Mouse (Mus musculus) heart, embryonic 14.5 days (tissue): ENCODE results near the gene Cdh18. TPM values are rescaled to one million over a fixed set of nuclear protein-coding genes. Genes with fewer than 3 reads are reported as not detected.
A peak's percentile ranks its signal among the peaks of the same experiment; 100 is the strongest.
"Not testable (repeated sequence)": the region's sequence is repeated elsewhere in the genome, so short reads cannot be mapped to it uniquely, and the experiment has no call there.

Source experiments
- ATAC-seq: fragments of 200-750 bp; cut with Nextera tagmentation; 2 replicates; pipeline ENCODE4 v1.8.0; 2017; ENCODE audit warnings: low read depth, moderate TSS enrichment; ENCODE audit not compliant: insufficient number of reproducible peaks, insufficient read depth, low FRiP score
- H3K27ac ChIP-seq, 2 experiments: fragments of 200-500 bp in 1 of 2; fragments of 300-500 bp in 1 of 2; sonication (generic) in 1 of 2; replicated peaks in 1 of 2; 2 replicates each; pipeline ENCODE4 v1.5.1; 2012 to 2014; ENCODE audit warnings: low read depth in 2 of 2, low read length in 2 of 2, control low read depth in 1 of 2, mild to moderate bottlenecking in 1 of 2, mixed read lengths in 1 of 2; ENCODE audit not compliant: control insufficient read depth in 1 of 2, insufficient read depth in 1 of 2
- H3K27me3 ChIP-seq: fragments of 300-500 bp; sonication (generic); 2 replicates; pipeline ENCODE4 v1.6.1; 2014; ENCODE audit warnings: mild to moderate bottlenecking, low read length, control low read depth; ENCODE audit not compliant: control insufficient read depth, insufficient read depth
- H3K36me3 ChIP-seq: fragments of 300-500 bp; sonication (generic); 2 replicates; pipeline ENCODE4 v1.6.1; 2014; ENCODE audit warnings: mild to moderate bottlenecking, control low read depth, low read length, mixed read lengths; ENCODE audit not compliant: control insufficient read depth, insufficient read depth
- H3K4me1 ChIP-seq, 2 experiments: fragments of 200-500 bp in 1 of 2; fragments of 300-500 bp in 1 of 2; sonication (generic) in 1 of 2; 2 replicates each; pipeline ENCODE4 v1.6.1; 2012 to 2014; ENCODE audit warnings: low read length in 2 of 2, control low read depth in 1 of 2, mixed read lengths in 1 of 2; ENCODE audit not compliant: control insufficient read depth in 2 of 2, insufficient read depth in 2 of 2
- H3K4me2 ChIP-seq: fragments of 300-500 bp; sonication (generic); 2 replicates; pipeline ENCODE4 v1.6.1; 2014; ENCODE audit warnings: mild to moderate bottlenecking, low read length
- H3K4me3 ChIP-seq, 2 experiments: fragments of 200-500 bp in 1 of 2; fragments of 300-500 bp in 1 of 2; sonication (generic) in 1 of 2; 2 replicates each; pipeline ENCODE4 v1.5.1; 2012 to 2014; ENCODE audit warnings: low read length in 2 of 2, mild to moderate bottlenecking in 2 of 2, control low read depth in 1 of 2, low read depth in 1 of 2, moderate library complexity in 1 of 2; ENCODE audit not compliant: control insufficient read depth in 1 of 2, insufficient read depth in 1 of 2
- H3K9ac ChIP-seq: fragments of 300-500 bp; sonication (generic); 2 replicates; pipeline ENCODE4 v1.6.1; 2014; ENCODE audit warnings: mild to moderate bottlenecking, low read length
- H3K9me3 ChIP-seq: fragments of 300-500 bp; sonication (generic); 2 replicates; pipeline ENCODE4 v1.6.1; 2016; ENCODE audit warnings: low read length, control low read depth; ENCODE audit not compliant: control insufficient read depth
- WGBS: fragments of 180-500 bp; shearing (Covaris S2); extraction: QIAGEN DNeasy Blood & Tissue Kit; methylation state at CpG from one replicate; pipeline ENCODE4 v1.1.7; 2014; 5-methylcytosine and 5-hydroxymethylcytosine counted together
- polyA plus RNA-seq: library from polyadenylated mRNA; unstranded; fragments of >200 nt; fragmentation: Nextera tagmentation; extraction: Ambion mirVana; gene quantifications from 2 replicates; pipeline ENCODE4 v1.2.1, GENCODE M21; 2014

The Cdh18 gene
- polyA plus RNA-seq, 1 experiment from 2014 or later: 0.27 TPM

DNA sequence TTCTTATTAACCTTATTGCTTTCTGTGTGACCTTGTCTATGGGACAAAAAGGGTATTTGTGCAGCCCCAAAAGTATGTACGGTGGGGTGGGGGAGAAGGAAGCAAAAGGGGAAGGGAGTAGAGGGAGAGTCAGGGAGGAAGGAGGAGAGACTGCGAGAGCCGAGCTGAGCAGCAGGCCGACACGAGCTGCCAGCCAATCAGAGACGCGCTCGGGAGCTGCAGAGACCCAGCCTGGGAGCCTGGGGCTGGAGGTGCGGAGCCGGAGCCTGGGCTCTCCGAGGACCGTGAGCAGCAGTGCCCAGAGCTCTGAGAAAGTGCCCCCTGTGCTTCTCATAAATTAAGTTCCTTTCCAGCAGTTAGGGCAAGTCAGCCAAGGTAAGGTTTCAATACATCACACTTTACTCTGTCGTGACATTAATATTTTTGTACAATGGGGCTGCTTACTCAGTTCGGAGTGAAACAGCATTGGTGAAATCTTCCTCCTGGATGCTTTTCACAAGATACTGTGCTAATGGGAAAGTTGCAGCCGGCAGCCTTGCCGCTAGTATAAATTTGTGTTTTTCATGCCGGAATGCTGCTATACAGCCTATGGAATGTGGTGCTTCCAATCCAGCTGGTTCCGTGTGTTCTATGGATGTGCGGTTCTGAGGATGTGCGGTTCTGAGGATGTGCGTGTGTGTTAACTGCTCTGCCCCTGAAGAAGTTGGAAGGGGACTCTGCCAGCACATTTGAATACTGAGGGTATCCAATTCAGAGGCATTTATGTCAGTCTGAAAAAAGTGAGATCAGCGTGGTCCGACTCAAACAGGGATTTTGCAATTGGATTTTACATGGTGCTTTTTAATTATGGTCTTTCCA, 487.6 kb downstream of the Cdh18 start:
- H3K4me2 ChIP-seq: peak overlapping the region; percentile 79
- peak; percentile 88 for ATAC-seq
- no peaks in the 10 kb centered on the region for H3K36me3 ChIP-seq
- H3K9ac ChIP-seq: peak overlapping the region; percentile 40; the same call in 1 of the 2 replicates
- peaks cover 3 to 5% of the 10 kb centered on the region in 2 experiments; a peak in 1 of 4 replicates for H3K4me1 ChIP-seq
- peak overlapping the region; percentile 45 to 48 for H3K4me3 ChIP-seq
- 9% methylated on average over 23 of the region's 23 CpGs for WGBS
- no peaks in the 10 kb centered on the region for H3K9me3 ChIP-seq
- no peaks in the 10 kb centered on the region; the same call in 1 of the 2 replicates for H3K27me3 ChIP-seq
- H3K27ac ChIP-seq: no peak overlapping the region

DNA sequence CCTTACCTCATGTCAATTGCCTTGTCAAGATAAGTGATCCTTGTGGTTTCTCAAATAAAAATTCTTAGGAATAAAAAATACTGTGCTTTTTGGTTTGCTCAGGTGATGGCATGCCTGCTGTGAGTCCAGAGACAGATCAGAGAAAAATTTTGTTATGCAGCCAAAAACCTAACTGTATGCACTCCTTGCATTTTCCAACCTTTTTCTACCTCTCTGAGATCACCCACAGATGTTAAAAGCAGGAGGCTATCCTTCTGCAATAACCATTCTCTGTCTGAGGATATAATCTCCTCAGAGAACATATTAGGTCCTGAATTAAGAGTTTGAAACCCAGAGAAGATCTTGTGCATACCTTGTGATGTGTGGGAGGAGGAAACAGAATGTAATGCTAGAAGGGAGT, 488.7 kb downstream of the Cdh18 start:
- Histone ChIP-seq H3K4me1 (peaks cover 3 to 5% of the 10 kb centered on the region in 2 experiments; a peak in 1 of 4 replicates), H3K27ac (no peak overlapping the region), H3K27me3 (no peaks in the 10 kb centered on the region; the same call in 1 of the 2 replicates), H3K36me3 (no peaks in the 10 kb centered on the region), H3K9me3 (no peaks in the 10 kb centered on the region), H3K4me2 (no peak overlapping the region), H3K4me3 (no peak overlapping the region), H3K9ac (no peak overlapping the region)
- ATAC-seq: no peak

DNA sequence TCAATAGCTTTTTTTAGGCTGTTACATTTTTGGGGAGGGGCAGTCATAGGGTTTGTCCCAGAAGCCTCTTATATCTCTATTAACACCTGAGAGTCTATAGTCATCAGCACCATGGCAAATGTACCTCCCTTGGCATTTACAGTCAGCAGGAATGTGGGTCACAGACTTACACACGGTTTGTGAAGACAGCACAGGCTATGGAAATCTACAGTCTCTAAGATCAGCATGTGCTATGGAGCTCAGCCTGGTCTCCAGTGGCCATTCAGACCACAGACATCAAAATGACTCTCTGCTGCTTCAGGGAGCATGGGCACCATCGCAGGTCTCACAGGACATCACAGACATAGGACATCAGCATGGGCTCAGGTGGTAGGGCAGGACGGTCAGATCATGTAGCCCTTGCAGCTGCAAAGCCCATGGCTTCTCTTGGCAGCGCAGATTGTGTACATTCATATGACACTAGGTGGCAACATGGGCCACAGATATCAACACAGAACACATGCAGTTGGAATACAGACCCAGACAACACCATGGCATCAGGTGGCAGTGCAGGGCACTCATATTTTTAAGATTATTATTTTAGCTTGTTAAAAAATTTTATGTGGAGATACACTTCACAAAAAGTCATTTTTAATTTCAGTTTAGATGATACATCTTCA, 497.4 kb downstream of the Cdh18 start:
- H3K9me3 ChIP-seq: no peaks in the 10 kb centered on the region

DNA sequence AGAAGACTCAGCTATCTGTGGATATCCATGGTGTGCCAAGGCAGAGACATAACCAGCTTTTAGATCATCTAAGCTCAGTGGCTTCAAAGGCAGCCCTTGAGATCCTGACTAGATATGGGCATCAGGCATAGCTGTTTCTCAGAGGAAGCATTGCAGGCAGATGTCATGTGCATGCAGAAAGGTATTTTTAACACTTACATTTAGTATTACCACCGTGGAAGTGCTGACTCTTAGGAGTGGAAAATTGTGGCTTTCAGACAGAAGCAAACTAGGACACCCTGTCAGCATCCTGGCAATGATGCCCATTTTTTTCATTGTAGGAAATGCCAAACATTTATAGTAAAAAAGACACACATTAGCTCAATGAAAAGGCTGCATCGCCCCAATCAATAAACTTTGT, 503.2 kb downstream of the Cdh18 start:
- 61% methylated on average over 2 of the region's 2 CpGs for WGBS
- Histone ChIP-seq H3K27me3 (no peaks in the 10 kb centered on the region), H3K9me3 (no peaks in the 10 kb centered on the region), H3K4me2 (no peak overlapping the region), H3K9ac (no peak overlapping the region), H3K4me3 (no peak overlapping the region), H3K27ac (no peak overlapping the region), H3K36me3 (no peaks in the 10 kb centered on the region), H3K4me1 (no peaks in the 10 kb centered on the region)
- no peak for ATAC-seq

More for the DNA sequence above, 497.4 kb downstream of the Cdh18 start:
- no peak for ATAC-seq
- Histone ChIP-seq H3K36me3 (no peaks in the 10 kb centered on the region), H3K9ac (no peak overlapping the region), H3K4me3 (no peak overlapping the region), H3K27ac (no peak overlapping the region), H3K27me3 (no peaks in the 10 kb centered on the region), H3K4me2 (no peak overlapping the region), H3K4me1 (no peaks in the 10 kb centered on the region)
- 64% methylated on average over 4 of the region's 4 CpGs for WGBS

DNA sequence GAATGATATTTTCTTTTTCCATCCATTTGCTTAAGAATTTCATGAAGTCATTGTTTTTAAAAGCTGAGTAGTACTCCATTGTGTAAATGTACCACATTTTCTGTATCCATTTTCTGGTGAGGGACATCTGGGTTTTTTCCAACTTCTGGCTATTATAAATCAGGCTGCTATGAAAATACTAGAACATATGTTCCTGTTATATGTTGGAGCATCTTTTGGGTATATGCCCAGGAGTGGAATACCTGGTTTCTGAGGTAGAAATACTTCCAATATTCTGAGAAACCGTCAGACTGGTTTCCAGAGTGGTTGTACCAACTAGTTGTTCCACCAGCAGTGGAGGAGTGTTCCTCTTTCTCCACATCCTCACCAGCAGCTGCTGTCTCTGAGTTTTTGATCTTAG, 536.5 kb downstream of the Cdh18 start:
- H3K4me2 ChIP-seq, H3K9me3 ChIP-seq, ATAC-seq, H3K9ac ChIP-seq, H3K36me3 ChIP-seq, H3K27me3 ChIP-seq, H3K4me1 ChIP-seq, H3K4me3 ChIP-seq, H3K27ac ChIP-seq: not testable (repeated sequence)
- 80% methylated on average over 1 of the region's 1 CpGs for WGBS

DNA sequence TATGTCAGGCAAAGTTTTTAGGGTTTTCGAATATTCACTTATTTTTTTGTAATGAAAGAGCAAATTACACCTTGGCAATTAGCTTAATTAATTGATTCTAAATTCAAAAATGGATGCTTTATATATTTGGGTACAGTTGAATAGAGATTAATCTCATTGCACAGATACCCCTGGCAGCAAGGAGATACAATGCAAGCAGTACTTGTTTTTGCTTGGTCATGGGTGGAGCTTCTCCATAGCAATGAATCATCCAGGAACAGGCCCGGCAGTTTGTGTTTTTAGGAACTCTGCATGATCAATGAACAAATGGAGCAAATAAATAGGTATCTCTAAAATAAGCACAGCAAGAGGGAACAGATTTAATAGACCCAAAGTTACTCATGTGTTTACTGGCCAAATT, 538.7 kb downstream of the Cdh18 start:
- no peaks in the 10 kb centered on the region for H3K36me3 ChIP-seq
- no peak for ATAC-seq
- H3K27ac ChIP-seq: no peak overlapping the region
- H3K27me3 ChIP-seq: no peaks in the 10 kb centered on the region
- no peak overlapping the region for H3K9ac ChIP-seq
- H3K4me1 ChIP-seq: no peaks in the 10 kb centered on the region
- no peak overlapping the region for H3K4me3 ChIP-seq
- 78% methylated on average over 2 of the region's 2 CpGs for WGBS
- H3K4me2 ChIP-seq: no peak overlapping the region
- H3K9me3 ChIP-seq: no peaks in the 10 kb centered on the region

DNA sequence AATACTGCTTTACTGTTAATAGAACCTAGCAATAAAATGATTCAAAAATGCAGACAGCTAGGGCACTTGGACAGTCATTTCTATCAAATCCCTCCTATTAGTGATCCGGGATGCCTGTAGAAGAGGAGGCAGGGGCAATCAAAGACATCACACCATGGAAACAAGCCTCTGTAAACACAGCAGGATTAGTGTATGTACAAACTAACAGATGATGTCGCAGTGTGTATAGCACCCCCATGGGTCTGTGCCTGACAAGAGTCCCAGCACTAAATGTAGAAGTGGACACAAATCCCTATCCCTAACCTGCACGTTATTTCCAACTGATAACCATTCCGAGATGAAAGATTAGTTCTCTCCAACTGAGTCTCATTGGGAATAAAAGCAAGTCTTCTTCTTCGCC, 547.8 kb downstream of the Cdh18 start:
- WGBS: 77% methylated on average over 5 of the region's 5 CpGs
- ATAC-seq: no peak
- Histone ChIP-seq H3K36me3 (no peaks in the 10 kb centered on the region), H3K27ac (no peak overlapping the region), H3K9ac (no peak overlapping the region), H3K4me3 (no peak overlapping the region), H3K4me1 (no peaks in the 10 kb centered on the region), H3K4me2 (no peak overlapping the region), H3K9me3 (no peaks in the 10 kb centered on the region), H3K27me3 (no peaks in the 10 kb centered on the region)
